Mouse (Mus musculus) kidney, adult 2 months (tissue): ENCODE data around the gene Vps50.

Source experiments
- CTCF ChIP-seq: fragments of 200-500 bp; conservative IDR thresholded peaks from 2 replicates; pipeline ENCODE4 v1.5.1; 2011; ENCODE audit warnings: low read depth, mild to moderate bottlenecking, control low read depth, low read length, moderate library complexity, mixed read lengths; ENCODE audit not compliant: insufficient read depth, insufficient read length
- POLR2A ChIP-seq: fragments of 200-500 bp; IDR thresholded peaks from one replicate; pipeline ENCODE4 v1.6.1; 2011; ENCODE audit warnings: low read depth, low read length, control low read depth

- TF ChIP-seq CTCF (no peak), POLR2A (no peak)
Measured at GRCm38 (mm10) chr6:3468627-3469026, 29.6 kb upstream of the Vps50 start.
